Mouse (Mus musculus) gastrocnemius, postnatal 4 days (tissue): Measurements from ENCODE around the gene Stx1b. TPM values are rescaled to one million over a fixed set of nuclear protein-coding genes. Genes with fewer than 3 reads are reported as not detected.

Source experiments
- DNase-seq, 2 experiments: peaks; one replicate each; pipeline ENCODE4 v3.0.0; 2021 to 2022; ENCODE audit warnings: low spot score in 2 of 2, mixed read lengths in 2 of 2
- total RNA-seq, 2 experiments: library from RNA; stranded (reverse); gene quantifications; 2 replicates each; pipeline ENCODE4 v1.2.3; 2021

Stx1b gene
- total RNA-seq, 2 experiments from 2014 or later = 4.7 to 6.3 TPM

- no peak for DNase-seq
Observed at GRCm38 (mm10) chr7:127817776-127818175, 6.6 kb downstream of the Stx1b start.

DNA sequence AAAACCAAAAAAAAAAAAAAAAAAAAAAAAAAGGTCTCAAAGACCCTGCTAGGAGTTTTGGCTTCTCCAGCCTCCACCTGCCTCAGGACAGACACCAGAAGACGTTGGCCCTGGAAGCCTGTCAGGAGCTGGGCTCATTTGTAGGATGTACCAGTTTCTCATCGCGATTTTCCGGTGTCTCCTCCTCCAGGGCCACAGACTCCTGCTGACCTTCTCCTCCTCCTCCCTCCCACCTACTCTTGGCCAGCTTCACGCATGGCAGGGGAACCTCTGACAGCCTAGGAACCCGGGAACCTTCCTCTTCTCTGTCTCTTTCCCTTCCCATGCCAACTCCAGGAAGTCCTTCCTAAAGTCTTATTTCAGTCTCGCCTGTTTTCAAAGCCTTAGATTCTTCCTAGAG, 7.3 kb downstream of the Stx1b start:
- DNase-seq = no peak

DNA sequence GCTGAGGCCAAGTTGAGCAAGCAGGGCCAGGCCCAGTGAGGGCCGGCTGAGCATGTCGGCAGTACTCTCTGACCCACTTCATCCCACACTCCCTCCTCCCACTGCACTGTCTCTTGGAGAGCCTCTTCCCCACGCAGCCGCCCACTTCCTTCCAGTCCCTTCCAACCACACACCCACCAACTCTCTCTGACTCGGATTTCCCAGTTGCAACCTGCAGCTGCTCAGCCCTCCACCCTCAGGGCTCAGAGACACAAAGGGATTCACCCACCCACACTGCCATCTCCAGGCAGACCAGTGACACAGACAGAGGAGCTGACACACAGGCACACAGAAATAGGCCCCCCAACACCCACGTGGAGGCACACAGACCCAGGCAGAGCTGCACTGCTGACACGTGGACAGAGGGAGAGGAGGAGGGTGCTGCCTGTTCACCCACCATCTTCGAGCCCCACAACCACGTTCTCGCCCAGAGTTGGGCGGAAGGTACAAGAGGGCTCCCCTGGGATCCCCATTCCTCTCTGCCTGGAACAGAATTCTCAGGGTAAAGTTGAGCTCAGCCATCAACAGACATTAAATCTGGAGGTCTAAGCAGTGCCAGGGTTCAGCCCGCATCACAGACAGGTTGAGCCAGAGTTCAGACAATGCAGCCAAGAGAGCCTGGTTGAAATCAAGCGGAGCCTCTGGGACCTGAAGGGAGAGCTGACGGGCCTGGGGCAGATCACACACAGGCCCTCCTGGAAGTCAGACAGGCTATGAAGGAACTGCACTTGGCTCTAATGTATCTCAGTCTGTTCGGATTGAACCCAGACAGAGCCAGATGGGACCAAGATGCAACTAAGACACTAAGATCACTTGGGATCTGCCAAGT, 8.2 kb downstream of the Stx1b start:
- peak in 1 of 2 experiments; percentile 64 for DNase-seq

- no peak for DNase-seq
Observed at GRCm38 (mm10) chr7:127815116-127815665, 9.2 kb downstream of the Stx1b start.

DNA sequence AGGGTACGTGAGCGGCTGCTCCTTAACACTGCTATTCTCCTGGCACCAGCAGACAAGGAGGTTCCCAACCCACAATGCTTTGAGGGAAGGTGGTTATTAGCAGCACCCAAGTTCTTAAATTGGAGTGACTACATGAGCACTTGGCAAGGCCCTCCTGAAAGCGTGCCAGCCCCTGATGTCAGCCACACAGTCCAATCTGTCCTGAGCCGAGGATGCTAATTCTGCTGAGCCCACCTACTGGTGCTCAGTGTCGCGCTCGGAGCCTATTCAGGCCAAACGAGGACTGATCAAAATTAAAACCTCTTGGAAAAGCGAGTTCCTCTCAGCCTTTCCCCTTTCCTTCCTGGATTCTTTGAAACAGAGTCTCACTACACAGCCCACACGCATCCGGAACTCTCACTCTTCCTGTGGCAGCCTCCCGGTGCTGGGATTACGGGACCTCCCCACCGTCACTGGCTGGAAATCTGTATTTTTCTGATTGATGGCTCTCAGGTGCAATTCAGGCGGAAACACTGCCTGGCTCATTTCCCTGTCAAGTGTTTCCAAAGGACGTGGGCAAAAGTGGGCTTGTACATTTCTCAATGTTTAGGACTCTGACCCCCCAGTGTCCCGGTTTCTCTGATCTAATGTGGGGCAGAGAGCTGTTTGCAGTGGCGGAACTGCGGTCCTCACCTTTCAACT, 10.0 kb downstream of the Stx1b start:
- peak; percentile 42 to 62 for DNase-seq

DNA sequence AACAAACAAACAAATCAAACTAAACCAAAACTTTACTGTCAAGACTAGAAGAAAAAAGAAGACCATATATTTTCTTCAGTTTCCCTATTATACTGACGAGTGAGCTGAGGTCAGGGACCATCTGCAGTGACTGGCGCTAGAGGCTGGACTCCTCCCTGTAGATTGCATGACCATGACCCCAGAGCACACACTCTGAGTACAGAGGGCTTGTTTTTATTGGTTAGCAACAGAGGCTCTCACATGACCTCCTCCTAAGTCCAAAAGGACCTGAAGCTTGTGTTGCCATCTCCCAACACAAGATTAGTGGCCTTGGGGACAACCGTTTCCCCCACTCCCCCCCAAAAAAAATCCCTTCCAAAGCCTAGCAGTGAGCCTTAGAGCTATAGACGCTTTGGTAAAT, 10.5 kb downstream of the Stx1b start:
- no peak for DNase-seq

DNA sequence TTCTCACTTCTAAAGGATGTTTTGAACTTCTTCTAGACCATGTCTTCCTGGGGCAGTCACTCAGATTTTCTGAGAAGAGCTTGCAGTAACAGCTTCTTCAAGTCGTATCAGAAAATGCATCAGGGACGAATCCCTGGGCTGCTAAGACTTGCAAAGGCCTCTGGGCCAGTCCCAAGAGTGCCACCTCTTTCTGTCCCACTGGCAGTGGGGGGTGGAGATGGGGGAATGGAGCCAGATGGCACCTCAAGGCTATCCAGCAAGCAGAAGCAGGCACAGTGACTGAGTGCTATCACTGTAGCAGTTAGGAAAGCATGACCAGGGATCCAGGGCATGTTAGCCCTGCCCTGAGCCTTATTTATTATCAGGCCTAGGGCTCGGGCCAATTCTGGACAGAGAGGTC, 12.1 kb downstream of the Stx1b start:
- no peak for DNase-seq

GRCm38 (mm10) chr7:127811240-127811639, 13.1 kb downstream of the Stx1b start:
- DNase-seq = no peak

GRCm38 (mm10) chr7:127810650-127811049, 13.7 kb downstream of the Stx1b start:
- no peak for DNase-seq

- no peak for DNase-seq
Observed at GRCm38 (mm10) chr7:127809846-127810245, 14.5 kb downstream of the Stx1b start.

- no peak for DNase-seq
Observed at GRCm38 (mm10) chr7:127808821-127809220, 15.5 kb downstream of the Stx1b start.

DNA sequence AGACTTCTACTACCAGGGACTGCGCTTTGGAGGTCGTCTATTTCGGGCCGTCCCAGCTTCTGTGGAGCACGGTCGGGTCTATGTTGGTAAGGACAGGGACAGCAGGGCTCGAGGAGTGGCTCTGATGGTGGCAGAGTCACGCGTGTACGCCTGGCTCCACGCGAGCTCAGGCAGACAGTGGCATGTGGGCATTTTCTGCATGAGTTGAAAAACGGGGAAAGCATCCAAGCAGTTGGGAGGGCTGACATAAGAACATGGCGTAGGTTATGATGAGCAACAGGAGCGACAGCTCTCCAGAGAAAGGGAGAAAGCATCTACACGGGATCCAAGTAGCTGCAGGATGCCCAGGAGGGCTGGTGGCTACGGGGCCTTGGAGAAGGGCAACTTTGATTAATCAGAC, 22.0 kb downstream of the Stx1b start:
- no peak for DNase-seq

GRCm38 (mm10) chr7:127801010-127801621, 23.2 kb downstream of the Stx1b start:
- DNase-seq = no peak

DNA sequence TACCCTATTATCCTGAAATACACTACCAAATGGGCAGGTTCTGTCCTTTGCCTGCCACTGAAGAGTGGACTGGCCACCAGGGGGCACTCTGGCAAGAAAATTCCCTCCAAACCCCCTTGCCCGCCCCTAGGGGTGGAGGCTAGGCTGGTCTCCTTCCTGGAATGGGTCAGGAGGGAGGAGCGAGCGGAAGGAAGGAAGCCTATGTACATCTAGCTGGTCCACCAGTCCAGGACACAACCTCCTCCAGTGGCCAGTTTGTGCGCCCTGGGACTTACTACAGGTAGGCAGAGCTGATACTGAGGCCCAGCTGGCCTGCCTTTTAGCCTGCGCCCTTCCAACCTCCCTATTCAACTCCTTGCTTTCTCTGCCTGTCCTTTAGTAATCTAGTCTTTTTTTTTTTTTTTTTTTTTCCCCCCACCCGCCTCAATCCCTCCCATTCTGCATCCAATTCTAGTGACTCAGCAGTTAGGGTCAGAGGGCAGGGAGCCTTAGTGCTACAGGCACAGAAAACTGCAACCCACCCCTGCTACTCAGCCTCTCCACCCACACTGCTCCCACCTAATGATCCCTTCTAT, 23.8 kb downstream of the Stx1b start, which contains the start of gene Hsd3b7:
Gene Hsd3b7, plus strand, starts transcription at position 170 of the 575 bp plus-strand sequence.
- peak; percentile 93 to 95 for DNase-seq

GRCm38 (mm10) chr7:127799738-127800137, 24.6 kb downstream of the Stx1b start:
- DNase-seq = no peak

DNA sequence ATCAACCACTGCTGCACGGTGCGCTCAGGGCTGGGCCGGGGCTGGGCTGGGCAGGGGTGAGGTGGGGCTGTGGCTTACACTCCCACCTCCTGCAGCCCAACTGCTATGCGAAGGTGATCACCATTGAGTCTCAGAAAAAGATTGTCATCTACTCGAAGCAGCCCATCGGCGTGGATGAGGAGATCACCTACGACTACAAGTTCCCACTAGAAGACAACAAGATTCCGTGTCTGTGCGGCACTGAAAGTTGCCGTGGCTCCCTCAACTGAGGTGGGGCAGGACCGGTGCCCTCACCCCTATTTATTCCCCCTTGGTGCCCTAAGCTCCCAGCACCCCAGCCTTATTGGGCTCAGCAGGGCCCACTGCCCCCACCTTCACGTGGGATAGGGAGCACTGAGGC, 25.1 kb downstream of the Stx1b start:
- DNase-seq = no peak

DNA sequence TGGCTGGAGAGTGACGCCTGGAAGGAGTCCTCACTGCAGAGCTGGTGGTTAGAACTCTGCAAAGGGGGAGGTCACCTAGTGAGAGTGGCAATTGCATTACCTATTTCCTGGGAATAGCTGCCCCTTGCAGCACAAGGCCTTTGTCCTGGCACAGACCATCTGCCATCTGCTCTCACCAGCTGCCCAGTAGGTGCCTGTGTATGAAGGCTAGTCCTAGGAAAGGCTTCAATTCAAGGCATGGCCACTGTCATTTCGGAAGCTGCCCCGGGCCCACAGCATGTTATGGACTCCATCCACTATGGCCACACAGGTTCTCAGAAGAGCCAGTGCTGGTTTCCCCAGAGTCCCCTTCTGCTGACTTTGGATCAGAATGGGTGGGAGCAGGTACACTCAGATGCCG, 25.8 kb downstream of the Stx1b start:
- DNase-seq = no peak

- no peak for DNase-seq
Observed at GRCm38 (mm10) chr7:127797076-127797845, 27.1 kb downstream of the Stx1b start.

GRCm38 (mm10) chr7:127785308-127785707, 39.0 kb downstream of the Stx1b start, which contains the start of gene Gm49388:
Gene Gm49388, plus strand, starts transcription at chr7:127785608.
- no peak for DNase-seq

- DNase-seq = no peak
Observed at GRCm38 (mm10) chr7:127778350-127778749, 46.0 kb downstream of the Stx1b start.
